Mouse (Mus musculus) erythroblast, embryonic 14.5 days (primary cell): ENCODE data around the gene Hagh.

Experiments used
- GATA1 ChIP-seq: IDR thresholded peaks from 2 replicates; pipeline ENCODE4 v1.6.1; 2012; ENCODE audit warnings: low read length, inconsistent platforms, mixed read lengths
- TAL1 ChIP-seq: IDR thresholded peaks from 3 replicates; pipeline ENCODE4 v1.6.1; 2012; ENCODE audit warnings: low read length, inconsistent platforms, mixed read lengths

DNA sequence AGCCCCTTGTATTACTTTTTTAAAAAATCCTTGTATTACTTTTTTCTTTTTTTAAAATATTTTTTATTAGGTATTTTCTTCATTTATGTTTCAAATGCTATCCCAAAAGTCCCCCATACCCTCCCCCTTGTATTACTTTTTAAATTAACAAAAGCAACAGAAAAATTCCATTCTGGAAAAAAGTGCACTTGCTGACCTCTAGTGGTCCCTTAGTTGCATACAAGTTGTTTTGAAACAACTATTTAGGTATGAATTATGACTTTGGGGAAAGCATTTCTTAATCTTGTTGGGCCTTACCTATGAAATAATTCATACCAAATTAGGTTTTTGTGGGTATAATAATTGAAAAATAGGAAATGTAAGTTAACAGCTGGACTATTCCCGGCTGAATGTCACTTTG, 22.4 kb upstream of the Hagh start:
- no peak for TF ChIP-seq GATA1
- no peak for TF ChIP-seq TAL1
